Mouse (Mus musculus): ENCODE results near the gene Mettl16. TPM values are rescaled to one million over a fixed set of nuclear protein-coding genes. Genes with fewer than 3 reads are reported as not detected.

Mettl16 gene
- 10 to 100 TPM; 11.1 to 14.2 TPM for total RNA-seq (2021)
- long read RNA-seq, experiment 1, full-length matches to known transcripts = 16 of 23 reads
- long read RNA-seq, experiment 1, partial matches to known transcripts = 0 of 23 reads
- long read RNA-seq, experiment 1, other reads (novel, unspliced or antisense) = 7 of 23 reads
- long read RNA-seq, experiment 2, full-length matches to known transcripts = 12 of 15 reads
- long read RNA-seq, experiment 2, partial matches to known transcripts = 0 of 15 reads
- long read RNA-seq, experiment 2, other reads (novel, unspliced or antisense) = 3 of 15 reads

DNA sequence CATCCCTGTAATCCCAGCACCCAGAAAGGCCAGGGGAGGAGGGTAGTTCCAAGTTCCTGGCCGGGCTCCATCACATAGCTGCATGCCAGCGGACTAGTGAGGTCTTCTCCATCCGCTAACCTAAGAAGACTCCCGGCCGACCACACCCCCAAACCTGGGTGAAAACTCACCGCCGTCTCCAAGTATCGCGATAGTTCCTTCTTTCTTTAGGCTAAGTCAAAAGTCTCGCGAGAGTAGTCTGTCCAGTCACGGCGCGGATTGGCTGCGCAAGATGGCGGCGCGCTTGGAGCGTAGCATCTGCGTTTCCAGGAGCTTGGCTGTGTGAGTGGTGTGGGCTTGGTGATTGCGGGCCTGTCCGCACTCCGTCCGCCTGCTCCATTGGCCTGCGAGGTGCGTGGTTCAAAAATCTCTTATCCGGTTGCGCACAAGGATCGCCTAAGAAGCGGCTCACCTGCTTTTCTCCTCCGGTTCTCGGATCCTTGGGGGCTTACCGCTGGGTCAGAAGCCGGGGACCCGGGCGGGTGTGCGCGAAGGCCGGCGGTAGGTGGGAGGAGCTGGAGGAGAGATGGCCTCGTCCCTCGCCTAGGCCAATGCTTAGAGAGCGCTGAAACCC, at the start of gene Mettl16:
Mettl16 (plus strand) TSS at position 236 of the 613 bp plus-strand sequence.
- DNase-seq (ENCODE audit: low spot score) = peak; percentile 96

DNA sequence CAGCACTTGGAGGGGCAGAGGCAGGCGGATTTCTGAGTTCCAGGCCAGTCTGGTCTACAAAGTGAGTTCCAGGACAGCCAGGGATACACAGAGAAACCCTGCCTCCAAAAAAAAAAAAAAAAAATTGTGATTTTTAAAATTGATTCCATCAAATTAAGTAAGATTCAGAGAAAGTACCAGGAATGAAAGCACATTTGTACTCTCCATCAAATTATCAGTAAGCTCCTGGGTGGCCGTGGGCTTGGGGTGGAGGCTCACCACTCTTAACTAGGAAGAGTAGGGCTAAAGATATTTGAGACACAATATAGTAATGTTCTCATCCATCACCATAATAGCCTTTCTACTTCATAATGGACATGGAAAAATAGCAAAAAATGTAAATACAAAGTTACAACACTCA, 49.5 kb upstream of the Mettl16 start:
- no peak for DNase-seq (ENCODE audit: low spot score)

DNA sequence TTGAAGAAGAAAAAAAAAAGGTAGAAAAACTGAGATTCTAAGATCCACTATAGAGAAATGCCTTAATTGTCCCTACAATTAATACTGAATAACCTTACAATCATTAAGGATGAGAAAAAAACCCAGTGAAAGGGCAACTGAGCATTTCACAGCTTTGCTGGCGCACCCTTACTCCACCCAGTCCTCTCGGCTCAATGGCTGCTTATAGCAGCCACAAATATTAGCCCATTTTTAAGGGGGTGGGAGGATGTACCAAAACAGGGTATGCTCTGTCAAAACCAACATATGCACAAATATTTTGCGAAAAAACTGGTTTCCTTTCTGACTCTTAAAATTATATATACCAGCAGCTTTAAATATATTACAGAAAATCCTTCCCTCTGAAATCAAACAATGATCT, 48.7 kb upstream of the Mettl16 start:
- DNase-seq (ENCODE audit: low spot score) = no peak

DNA sequence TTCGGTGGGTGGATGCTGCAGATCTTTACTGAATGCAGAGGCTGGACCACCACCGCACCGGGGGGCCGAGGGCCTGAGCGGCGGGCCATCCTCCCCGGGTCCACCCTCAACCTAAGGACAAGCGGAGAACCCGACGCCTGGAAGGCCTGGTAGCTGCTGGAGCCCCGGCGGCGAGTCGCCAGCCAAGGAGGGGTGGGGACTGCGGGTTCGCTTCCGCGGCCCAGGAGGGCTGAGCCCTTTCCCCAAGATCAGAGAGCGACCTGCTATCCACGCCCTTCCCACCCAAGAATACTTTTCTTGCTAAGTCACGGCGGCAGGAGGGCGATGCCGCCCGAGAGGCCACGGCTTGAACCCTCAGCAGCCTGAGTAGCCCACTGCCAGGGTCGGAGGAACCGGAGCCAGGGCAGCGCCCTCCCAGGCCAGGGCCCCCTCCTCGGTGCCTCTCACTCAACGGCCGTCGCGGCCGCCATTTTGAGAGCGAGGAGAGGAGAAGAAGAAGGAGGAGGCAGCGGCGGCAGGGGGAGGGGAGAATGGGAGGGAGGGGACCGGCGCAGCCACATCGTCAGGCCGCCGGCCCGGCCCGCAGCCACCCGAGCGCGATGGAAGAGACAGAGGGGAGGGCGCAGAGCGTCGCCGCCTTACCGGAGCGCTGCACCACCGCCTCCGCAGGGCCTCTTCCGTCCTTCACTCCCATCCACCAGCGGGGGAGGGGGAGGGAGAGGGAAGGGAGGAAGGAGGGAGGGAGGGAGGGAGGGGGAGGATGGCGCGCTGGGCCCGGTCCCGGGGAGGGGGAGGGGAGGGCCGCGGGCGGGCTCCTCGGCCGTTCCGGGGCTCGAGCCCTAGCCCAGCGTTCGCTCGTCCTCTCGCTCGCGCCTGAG, 47.0 kb upstream of the Mettl16 start:
- DNase-seq (ENCODE audit: low spot score) = peak; percentile 78

DNA sequence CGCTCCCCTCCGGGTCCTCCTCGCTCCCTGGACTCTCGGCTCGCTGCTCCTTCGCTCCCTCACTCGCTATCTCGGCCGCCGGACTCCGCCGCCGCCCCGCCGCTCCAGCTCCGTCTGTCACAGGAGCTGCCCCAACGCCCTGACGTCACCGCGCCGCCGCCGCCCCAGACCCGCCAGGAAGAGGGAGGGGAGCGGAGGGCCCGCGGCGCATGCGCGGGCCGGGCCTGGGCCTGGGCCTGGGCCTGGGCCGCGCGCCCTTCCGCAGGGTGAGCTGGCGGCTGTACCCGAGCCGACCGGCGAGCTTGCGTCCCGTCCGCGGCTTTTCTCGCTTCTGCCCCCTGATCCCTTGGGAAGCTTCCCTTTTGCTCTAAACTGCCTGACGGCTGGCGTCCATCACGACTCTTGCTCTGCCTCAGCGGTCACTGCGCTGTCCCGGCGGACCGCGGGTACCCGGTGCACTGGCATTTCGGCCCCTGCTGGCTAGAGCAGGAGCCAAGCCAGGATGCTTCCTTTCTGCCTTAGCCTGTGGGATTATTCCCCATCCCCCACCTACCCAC, 46.3 kb upstream of the Mettl16 start, which contains the start of gene Pafah1b1:
Pafah1b1 (minus strand) TSS at position 436 of the 557 bp plus-strand sequence.
- DNase-seq (ENCODE audit: low spot score) = peak; percentile 94

DNA sequence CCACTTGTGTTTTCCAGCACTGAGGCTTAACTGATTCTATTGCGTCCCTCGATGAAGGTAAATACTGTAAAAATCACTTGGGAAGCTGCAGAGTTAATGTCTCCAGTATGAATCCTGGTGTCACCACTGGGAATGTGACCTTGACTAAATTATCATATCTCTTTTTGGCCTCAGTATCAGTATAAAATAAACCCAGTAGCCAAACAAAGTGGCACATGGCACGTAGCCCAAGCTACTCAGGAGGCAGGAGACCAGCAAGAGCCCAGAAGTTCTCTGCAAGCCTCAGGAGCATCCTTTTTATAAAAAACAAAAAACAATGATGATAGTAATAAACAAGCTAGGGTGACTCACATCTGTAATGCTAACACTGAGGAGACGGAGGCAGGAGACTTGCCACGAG, 45.4 kb upstream of the Mettl16 start:
- DNase-seq (ENCODE audit: low spot score) = no peak

DNA sequence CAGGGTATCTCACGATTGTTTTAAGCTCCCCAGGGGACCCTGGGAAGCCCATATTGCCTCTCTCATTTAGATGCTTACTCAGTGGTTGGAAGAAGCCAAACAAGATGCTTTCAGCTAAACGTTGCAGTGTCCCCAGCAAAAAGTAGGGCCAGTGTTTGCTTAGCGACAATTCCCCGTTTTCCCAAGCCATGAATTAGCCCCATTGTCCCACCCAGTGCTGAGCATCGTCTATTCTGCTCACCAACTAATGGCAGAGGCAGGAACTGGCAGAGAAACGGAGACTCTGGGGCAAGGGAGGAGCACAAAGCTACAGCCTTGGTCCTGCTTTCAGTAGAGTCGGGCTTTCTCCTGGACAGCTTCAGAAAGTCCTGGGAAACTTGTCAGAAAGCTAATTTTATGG, 35.7 kb upstream of the Mettl16 start:
- DNase-seq (ENCODE audit: low spot score) = no peak

DNA sequence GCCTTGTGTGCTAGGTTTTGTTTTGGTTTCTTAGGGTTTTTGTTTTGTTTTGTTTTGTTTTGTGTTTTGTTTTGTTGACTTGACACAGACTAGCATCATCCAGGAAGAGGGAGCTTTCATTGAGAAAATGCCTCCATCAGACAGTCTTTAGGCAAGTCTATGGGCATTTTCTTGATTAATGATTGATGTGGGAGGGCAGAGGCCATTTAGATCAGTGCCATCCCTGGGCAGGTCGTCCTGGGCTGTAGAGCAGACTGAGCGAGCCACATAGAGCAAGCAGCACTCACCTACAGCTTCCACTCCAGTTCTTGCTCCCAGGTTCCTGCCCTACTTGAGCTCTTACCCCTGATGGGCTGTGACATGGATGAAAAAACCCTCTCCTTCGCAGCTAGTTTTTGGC, 32.8 kb upstream of the Mettl16 start:
- DNase-seq (ENCODE audit: low spot score) = no peak

DNA sequence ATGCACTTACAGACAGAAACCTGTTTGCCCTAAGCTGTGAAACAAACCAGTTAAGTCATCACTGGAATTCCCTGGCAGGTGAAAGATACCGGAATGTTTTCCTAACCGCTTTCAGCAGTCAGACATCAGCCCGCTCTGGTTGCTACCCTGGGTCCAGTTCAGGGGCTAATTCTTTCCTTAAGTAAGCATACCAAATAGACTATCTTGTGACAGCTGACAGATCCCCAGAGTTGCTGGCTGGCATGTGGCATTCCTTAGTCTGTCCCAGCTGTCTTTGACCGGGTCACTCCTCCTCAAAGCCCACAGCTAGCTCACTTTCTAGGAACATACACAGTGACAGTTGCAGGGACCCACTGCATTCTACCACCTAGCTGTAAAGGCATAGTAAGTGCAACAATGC, 22.6 kb upstream of the Mettl16 start:
- DNase-seq (ENCODE audit: low spot score) = peak; percentile 18

DNA sequence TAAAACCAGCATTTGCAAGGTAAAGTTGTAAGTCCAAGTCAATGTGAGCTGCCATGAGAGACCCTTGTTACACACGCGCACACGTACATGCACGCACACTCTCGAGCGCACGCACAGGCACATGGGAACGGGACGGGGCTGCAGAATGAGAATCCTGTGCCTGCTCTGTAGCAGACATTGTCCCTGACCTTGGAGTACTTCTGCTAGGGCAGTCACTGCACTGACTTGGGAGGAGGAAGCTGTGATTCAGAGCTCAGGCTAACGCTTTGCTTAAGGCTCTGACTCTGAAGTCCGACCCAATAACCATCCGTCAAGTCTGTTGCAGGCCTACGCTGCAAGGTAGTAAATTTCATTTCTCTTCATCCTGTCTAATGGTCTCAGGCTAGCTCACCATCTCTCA, 21.4 kb upstream of the Mettl16 start:
- DNase-seq (ENCODE audit: low spot score) = no peak

DNA sequence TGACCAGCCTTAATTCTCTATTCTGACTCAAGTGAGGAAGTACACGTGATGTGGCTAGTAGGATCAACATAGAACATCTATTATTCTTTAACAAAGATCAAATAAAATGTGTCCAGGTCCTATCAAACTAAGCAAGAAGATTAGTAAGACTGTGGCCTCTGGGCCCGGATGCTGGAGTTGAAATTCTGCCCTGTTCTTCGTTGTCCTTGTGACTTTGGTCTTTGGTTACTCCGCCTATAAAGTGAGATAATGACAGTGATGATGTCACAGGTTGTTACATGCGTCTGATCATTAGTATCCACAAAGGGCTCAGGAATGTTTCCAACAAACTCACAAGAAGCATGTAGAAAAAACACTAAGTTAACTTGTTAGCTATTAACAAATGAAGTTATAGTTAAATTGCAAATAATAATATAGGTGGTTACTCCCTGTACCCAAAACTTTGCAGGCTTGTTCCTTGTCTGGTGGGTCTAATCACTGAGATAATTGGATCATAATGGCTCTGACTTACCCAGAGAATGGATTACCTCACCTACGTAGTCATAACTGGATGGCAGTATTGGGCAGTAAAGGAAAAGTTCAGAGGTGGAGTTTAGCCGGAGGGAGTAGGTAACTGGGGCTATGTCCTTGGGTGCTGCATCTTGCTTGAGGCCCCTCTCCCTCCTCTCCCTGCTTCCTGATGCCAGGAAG, 19.8 kb upstream of the Mettl16 start:
- DNase-seq (ENCODE audit: low spot score) = no peak

DNA sequence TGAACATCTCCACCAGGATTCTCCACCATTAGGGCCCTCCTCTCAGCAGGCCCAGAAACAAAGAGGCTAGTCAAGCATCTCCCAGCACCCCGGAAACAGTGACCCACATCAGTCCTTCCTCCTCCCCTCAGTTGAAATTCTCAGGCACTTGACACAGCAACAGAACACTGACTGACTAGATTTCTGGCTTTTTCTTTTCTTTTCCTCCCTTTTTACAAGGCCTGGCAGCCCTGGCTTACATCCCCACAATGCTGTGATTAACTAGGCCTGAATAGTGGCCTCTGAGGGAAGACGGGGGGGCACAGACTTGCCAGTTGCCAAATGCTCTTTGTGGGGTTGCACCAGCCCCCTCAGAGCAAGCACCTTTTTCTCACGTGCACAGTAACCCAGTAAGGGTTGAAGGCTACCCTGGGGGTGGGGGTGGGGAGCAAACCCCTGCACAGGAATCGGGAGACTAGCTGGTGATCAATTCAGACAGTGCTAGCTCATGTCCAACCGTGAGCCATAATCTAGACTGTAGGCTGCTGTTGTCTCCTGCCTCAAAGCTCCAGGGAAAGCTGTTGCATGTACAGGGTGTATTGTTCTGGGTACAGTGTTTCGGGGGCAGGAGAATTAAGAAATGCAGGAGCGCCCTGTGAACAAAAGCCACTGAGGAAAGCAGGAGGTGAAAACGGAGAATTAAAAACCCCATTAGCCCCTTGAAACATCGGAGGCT, 19.1 kb upstream of the Mettl16 start:
- no peak for DNase-seq (ENCODE audit: low spot score)

DNA sequence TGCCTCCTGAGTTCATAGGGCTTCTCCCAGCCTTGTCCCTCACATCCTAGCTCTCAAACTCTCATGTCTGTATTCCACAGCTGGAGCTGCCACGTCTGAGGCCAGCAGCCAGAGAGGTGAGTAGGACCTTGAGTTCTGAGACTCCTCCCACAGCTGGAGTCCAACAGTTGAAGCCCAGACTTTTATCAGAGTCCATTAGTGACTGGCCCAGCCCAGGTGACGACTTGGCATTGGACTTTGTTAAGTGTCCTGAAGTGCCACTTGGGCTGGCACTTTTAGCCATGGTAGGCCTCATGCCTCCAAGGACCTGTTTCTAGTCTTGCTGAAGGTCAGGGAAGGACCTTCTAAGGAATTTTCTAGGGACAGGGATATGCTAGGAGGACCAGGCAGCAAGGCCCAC, 14.0 kb upstream of the Mettl16 start:
- DNase-seq (ENCODE audit: low spot score) = no peak

DNA sequence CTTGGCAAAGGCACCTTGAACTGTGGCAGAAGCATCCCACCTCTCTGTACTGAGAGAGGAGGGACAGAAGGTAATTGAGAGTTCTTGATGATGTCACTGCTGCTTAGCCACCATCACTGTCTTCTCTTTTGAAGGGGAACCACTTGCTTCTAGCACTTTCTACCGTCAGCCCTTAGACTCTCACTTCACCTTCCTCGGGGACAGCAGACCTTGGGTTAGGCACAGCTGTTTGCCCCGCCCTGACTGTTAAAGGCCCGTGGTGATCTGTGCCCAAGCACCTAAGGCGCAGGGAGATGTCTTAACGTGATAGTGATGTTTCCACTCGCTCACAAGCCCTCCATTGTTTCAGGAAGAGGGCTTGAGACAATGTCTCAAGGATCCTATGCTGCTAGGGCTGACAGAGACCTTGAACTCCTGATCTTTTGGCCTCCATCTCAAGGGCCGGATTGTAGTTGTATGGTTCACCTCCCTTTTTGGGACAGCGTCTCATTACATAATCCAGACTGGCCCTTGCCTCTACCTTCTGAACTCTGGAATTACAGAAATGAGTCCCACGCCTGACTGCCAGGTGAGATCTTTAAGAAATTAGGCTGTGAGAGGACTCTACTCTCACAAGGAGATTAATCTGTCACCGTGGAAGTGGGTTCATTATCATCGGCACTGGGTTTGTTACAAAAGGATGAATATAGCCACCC, 9.5 kb upstream of the Mettl16 start:
- DNase-seq (ENCODE audit: low spot score) = no peak

DNA sequence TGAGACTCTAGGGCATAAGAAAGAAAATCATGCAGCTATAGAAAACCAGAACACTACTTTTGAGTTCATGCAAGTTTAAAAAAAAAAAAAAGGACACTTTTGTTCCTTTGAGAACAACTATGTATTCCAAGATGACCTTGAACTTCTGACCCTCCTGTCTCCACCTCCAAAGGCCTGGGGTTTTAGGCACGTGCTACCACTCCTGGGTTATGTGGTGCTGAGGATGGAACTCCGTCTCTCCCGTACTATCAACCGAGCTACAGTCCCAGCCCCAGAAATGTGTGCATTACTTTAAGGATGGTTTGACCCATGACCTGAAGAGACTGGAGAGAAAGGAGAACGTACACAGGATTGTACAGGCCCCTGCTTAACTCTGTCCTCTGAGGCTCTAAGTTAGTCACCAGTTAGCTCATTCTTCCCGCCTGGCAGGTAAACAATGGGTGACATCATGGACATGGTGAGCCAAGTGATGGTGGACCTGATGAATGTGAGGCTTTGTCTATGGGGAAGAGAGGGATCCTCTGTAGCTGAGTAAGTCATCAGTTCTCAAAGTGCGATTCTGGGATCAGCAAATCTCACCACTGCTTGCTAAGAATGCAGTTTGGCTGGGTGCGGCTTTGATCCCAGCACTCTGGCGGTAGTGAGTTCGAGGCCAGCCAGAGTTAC, 6.5 kb upstream of the Mettl16 start:
- DNase-seq (ENCODE audit: low spot score) = no peak

DNA sequence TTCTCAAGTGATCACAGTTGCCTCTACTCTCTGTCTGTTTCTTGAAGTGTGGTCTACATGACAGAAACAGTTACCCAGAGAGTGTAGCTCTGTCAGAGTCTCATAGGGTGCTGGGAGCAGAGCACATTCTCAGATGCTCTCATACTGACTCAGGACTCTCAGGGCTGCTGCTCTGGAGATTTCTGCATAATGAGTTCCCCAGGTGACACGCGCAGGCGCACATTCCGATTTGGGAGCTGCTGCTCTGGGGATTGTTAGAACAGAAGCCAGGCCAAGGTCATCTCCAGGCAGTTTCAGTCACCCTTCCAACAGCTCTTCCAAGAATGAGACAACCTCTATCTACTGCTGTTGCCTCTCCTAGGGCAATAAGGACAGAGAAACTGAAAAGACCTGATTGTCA, 3.2 kb upstream of the Mettl16 start:
- no peak for DNase-seq (ENCODE audit: low spot score)

DNA sequence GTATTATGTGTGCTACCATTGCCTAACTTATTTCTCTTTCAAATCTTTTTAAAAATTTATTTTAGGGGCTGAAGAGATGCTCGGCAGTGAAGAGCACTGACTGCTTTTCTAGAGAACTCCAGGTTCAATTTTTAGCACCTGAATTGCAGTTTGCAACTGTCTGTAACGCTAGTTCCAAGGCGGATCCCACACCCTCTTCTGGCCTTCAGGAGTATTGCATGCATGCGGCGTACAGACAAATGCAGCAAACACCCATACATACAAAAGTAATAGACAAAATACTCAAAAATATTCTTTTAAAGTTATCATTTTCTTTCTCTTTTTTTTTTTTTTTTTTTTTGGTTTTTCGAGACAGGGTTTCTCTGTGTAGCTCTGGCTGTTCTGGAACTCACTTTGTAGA, 2.6 kb upstream of the Mettl16 start:
- DNase-seq (ENCODE audit: low spot score) = peak; percentile 24

DNA sequence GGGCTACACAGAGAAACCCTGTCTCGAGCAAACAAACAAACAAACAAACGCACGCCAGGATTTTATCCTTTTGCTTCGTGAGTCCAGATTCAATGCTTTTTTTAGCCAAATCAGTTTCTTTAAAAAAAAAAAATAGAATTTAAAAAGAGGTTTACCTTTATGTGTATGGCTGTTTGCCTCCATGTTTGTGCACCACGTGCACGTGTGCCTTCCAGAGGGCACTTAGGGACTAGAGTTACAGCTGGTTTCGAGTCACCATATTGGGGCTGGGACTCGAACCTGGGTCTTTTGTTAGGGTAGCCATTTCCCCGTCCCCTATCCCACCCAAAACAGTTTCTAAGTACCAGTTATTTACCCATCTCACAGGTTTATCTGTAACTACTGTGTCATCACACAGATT, 593 bp upstream of the Mettl16 start:
- no peak for DNase-seq (ENCODE audit: low spot score)

DNA sequence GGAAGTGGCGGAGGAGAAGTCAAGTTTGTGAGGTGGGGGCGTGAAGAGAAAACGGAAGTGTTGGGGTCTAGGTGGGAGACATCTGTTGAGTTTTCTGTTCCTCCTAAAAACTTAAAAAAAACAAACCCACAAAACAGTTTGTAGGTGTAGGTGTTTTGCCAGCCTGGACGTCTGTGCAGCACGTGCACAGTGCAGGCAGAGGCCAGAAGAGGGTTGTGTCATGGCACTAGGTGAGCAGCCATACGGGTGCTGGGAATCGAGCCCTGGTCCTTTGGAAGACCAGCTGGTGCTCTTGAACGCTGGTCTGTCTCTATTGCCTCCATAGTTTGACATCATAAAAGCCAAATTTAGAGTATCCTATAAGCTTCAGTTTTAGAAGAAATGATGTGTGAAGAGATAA, 604 bp downstream of the Mettl16 start:
- DNase-seq (ENCODE audit: low spot score) = no peak

DNA sequence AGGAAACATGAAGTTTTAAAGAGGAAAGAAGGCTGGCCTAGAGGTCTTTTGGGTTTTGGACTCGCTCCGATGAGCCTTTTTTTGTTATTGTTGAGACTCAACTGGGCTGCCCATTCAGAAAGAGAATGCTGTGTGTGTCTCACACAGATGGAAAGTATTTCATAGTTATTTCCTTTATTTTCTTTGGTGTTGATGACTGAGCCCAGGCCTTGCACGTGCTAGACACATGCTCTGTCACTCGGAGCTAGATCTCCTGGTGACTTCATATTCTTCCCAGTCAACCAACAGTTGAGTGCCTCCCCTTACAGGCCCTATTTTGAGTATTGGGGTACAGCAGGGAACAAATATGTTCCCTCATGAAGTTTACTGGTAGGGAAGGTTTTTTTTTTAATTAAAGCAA, 1.0 kb downstream of the Mettl16 start:
- DNase-seq (ENCODE audit: low spot score) = no peak

Measured in gastrocnemius, adult 18-20 months (tissue).